Mouse (Mus musculus): ENCODE data around the gene Mob2.

DNA sequence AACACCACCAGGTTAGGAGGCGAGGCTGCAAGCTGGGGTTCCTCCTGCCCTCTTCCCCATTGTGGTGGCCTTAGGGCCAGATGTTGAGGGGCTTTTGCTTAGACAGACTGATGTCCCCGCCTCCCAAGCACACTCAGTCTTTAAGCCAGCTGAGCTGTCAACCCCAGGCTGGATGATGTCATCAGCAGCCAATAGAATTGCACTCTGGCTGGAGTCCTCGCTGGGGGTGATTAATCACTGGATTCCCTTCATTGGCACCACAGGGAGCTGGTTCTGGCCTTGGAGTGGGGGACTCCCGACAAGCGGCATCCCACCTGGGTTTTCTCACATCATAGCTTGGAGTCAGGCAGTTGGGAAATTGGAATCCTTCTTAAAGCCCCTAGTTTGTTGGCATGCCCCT is 28.0 kb upstream of the Mob2 start:
- TF ChIP-seq CHD2 (IDR thresholded peaks at IDR 0.05; ENCODE audit: low read length), result no peak
- no peak for TF ChIP-seq MEF2A (IDR thresholded peaks at IDR 0.05; ENCODE audit: borderline replicate concordance, low read depth, low read length)
- no peak for TF ChIP-seq CHD1 (IDR thresholded peaks at IDR 0.05; ENCODE audit: low read depth, low read length)
